Mouse (Mus musculus) stomach, embryonic 16.5 days (tissue): ENCODE data around the gene Tgif2lx2. TPM values are rescaled to one million over a fixed set of nuclear protein-coding genes. Genes with fewer than 3 reads are reported as not detected.
"Not testable (repeated sequence)": the region's sequence is repeated elsewhere in the genome, so short reads cannot be mapped to it uniquely, and the experiment has no call there.

Experiments
- ATAC-seq: fragments of 200-750 bp; cut with Nextera tagmentation; 2 replicates; pipeline ENCODE4 v1.8.0; 2017; ENCODE audit warnings: moderate number of reproducible peaks, moderate TSS enrichment; ENCODE audit not compliant: insufficient read depth, low FRiP score
- H3K27ac ChIP-seq: fragments of 300-500 bp; sonication (generic); 2 replicates; pipeline ENCODE4 v1.5.1; 2014; ENCODE audit warnings: low read length
- H3K27me3 ChIP-seq: fragments of 300-500 bp; sonication (generic); 2 replicates; pipeline ENCODE4 v1.6.1; 2014; ENCODE audit warnings: low read length, control low read depth, mixed read lengths; ENCODE audit not compliant: control insufficient read depth, insufficient read depth
- H3K36me3 ChIP-seq: fragments of 300-500 bp; sonication (generic); 2 replicates; pipeline ENCODE4 v1.6.1; 2014; ENCODE audit warnings: low read length; ENCODE audit not compliant: control insufficient read depth, insufficient read depth
- H3K4me1 ChIP-seq: fragments of 300-500 bp; sonication (generic); 2 replicates; pipeline ENCODE4 v1.6.1; 2014; ENCODE audit warnings: low read length, control low read depth, mixed read lengths; ENCODE audit not compliant: control insufficient read depth, insufficient read depth
- H3K4me2 ChIP-seq: fragments of 300-500 bp; sonication (generic); 2 replicates; pipeline ENCODE4 v1.6.1; 2014; ENCODE audit warnings: low read depth, low read length, mixed read lengths
- H3K4me3 ChIP-seq: fragments of 300-500 bp; sonication (generic); replicated peaks from 2 replicates; pipeline ENCODE4 v1.5.1; 2014; ENCODE audit warnings: mild to moderate bottlenecking, low read length
- H3K9ac ChIP-seq: fragments of 300-500 bp; sonication (generic); 2 replicates; pipeline ENCODE4 v1.6.1; 2014; ENCODE audit warnings: low read length
- H3K9me3 ChIP-seq: fragments of 300-500 bp; sonication (generic); replicated peaks from 2 replicates; pipeline ENCODE4 v1.6.1; 2016; ENCODE audit warnings: low read length, control low read depth; ENCODE audit not compliant: control insufficient read depth
- WGBS: fragments of 180-500 bp; shearing (Covaris S2); extraction: QIAGEN DNeasy Blood & Tissue Kit; methylation state at CpG from one replicate; pipeline ENCODE4 v1.1.7; 2014; 5-methylcytosine and 5-hydroxymethylcytosine counted together
- polyA plus RNA-seq: library from polyadenylated mRNA; unstranded; fragments of >200 nt; fragmentation: Nextera tagmentation; extraction: Ambion mirVana; gene quantifications from 2 replicates; pipeline ENCODE4 v1.2.1, GENCODE M21; 2015

Tgif2lx2 gene
- not detected in 2 replicates for polyA plus RNA-seq

DNA sequence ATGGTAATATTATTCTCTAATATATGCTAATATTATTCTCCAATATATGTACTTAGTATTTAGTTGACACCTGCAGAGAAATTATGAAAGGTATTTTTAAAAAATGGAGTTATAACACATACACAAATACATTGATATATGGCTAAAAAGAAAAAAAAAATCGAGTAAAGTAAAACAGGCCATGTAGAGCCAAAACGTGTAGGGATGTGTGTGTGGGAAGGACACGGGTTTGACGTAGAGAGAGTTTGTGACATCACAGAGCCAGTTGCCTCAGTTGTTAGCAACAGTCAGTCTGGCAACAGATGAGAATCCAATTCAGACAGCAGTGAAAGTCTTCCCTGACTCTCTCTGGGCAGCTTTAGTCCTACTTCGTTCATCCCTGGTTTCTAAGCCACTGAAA, at the start of gene Tgif2lx2:
Gene Tgif2lx2 (plus strand): TSS at position 301 of the 400 bp plus-strand sequence.
- H3K27me3 ChIP-seq, H3K9me3 ChIP-seq, ATAC-seq, H3K4me1 ChIP-seq, H3K36me3 ChIP-seq, H3K27ac ChIP-seq, H3K4me3 ChIP-seq, H3K9ac ChIP-seq, H3K4me2 ChIP-seq: not testable (repeated sequence)
- WGBS = no CpG with 5 or more reads among the region's 5 CpGs

Other genes with a start within 250 kb of the Tgif2lx2 start
- gene Tgif2lx1, start 53.5 kb downstream of the Tgif2lx2 start, polyA plus RNA-seq = not detected in 2 replicates